Mouse (Mus musculus) kidney, postnatal 4 days (tissue): ENCODE measurements at regions not wholly inside any gene's neighbourhood (a gene's known extent, or its start where the extent isn't known, plus 50 kb on each side); places are given as distances from the start of the nearest gene placed in this dataset.

Experiments
- DNase-seq, 2 experiments: peaks; one replicate each; pipeline ENCODE4 v3.0.0; 2021; ENCODE audit warnings: mixed read lengths in 2 of 2

DNA sequence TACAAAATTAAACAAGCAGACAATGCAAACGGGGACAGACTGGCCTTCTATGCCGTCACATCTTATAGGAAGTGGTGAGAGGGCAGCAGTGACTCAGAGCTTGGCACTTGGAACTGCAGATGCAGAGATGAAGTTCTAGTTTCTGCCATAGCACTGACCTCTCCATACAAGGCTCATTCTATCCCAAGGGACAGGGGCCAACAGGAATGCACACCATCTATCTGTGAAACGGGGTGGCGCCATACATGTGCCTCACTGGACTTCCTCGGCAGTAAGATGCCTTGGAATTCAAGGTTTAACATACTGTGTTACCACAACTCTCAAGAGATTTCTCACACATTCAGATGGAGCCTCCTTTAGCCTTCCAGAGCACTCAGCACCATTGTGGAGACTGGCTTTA, 495.6 kb upstream of the Pkn2 start:
- no peak for DNase-seq

- DNase-seq, result no peak
Observed at GRCm38 (mm10) chr3:143375527-143376061, 493.8 kb upstream of the Pkn2 start.

DNA sequence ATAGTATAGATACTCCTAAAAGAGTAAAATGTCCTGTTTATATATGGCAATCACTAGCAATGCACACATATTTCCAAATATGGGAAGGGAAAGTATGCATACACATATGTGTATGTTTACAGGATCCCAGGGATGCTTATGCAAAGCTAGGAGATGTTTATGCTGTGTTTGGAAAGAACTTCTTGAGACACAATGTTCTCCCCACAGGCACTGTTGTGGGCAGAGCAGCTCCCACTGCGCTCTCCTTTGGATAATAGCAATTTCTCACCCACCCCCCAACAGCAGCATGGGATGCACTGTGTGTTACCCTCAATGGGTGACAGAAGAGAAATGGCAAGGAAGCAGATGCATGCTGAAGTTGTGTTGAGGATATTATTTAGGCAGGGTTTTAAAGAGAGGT, 491.7 kb upstream of the Pkn2 start:
- no peak for DNase-seq

GRCm38 (mm10) chr3:143369002-143369401, 487.2 kb upstream of the Pkn2 start:
- no peak for DNase-seq

- peak; percentile 31 to 58 for DNase-seq
Observed at GRCm38 (mm10) chr3:143340032-143340431, 458.2 kb upstream of the Pkn2 start.

- DNase-seq, result peak; percentile 8 to 33
Observed at GRCm38 (mm10) chr3:143333339-143333738, 451.5 kb upstream of the Pkn2 start.

DNA sequence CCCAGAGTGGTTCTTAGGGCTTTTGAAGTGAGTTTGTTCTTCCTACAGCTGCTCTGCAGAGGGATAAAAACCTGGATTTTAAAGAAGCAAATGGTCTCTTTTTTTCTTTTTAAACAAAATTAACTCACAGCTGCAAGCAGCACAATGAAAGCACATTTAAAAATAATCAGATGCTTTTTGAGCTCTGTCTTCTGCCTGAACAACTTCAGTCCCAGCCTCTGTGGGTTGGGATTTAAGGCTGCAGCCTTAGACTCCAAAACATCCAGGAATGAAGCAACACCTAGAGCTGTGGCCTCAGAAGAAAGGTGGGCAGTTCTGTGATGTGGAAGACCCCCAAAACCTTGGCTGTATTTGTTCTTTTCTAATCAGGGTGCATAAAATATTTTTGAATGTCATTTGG, 446.7 kb upstream of the Pkn2 start:
- DNase-seq, result no peak

GRCm38 (mm10) chr3:143327652-143328051, 445.8 kb upstream of the Pkn2 start:
- DNase-seq, result no peak

- DNase-seq, result peak; percentile 3 to 9
Observed at GRCm38 (mm10) chr3:143316457-143316856, 434.7 kb upstream of the Pkn2 start.

GRCm38 (mm10) chr3:143291793-143292192, 410.0 kb upstream of the Pkn2 start:
- no peak for DNase-seq

DNA sequence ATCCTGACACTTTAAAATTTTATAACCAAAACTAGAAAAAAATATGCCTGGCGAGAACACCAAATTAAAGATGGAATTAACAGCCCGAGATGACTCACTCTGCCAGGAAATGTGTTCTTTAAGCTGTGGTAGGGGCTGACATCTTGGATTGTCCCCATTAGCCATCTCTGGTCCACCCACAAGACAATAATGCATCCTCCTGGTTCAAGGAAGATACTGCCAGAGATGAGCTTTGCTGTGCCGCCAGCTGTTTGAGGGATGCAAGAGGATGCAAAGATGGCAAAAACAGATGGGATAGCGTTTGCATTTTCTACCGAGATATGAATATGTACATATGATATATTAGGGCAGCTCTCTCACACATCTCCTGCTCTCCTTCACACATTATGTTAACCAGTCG, 382.3 kb upstream of the Pkn2 start:
- no peak for DNase-seq

DNA sequence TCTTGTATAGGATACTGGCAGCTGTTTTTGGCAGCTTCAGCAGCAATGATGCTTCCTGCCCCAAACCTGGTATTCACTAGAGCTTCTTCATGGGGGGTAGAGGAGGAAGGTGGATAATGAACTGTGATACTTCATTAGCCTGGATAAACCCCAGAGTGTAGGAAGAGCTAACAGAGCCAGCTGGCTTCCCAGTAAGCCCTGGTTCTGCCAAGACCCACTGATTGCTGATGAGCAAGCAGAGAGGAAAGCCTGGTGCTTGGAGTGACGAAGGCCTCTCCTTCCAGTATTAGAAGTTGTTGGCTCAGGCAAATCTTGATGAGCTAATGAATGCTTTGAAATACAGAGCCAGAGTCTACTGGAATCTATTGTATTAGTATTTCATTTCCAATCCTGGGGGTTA, 370.8 kb upstream of the Pkn2 start:
- DNase-seq, result no peak

- no peak for DNase-seq
Observed at GRCm38 (mm10) chr3:143252008-143252407, 370.2 kb upstream of the Pkn2 start.

DNA sequence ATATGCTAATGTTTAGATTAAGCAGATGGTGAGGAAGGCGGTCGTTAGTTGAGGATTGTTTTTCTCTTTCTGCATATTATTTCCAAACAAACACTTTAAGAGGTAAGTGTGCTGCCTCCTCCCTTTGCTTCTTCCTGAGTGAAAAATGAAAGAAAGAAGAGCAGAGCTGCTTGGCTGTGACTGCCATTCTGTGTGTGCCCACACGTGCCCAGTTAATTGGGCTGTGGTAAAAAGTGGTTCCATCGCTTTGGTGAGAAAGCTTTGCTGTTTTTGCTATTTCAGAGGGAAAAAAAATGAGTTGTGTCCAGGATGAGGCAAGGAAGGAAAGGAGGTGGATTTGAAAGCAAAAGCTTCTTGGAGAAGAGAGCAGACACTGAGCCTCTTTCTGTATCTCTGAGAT, 360.9 kb upstream of the Pkn2 start:
- DNase-seq, result no peak

DNA sequence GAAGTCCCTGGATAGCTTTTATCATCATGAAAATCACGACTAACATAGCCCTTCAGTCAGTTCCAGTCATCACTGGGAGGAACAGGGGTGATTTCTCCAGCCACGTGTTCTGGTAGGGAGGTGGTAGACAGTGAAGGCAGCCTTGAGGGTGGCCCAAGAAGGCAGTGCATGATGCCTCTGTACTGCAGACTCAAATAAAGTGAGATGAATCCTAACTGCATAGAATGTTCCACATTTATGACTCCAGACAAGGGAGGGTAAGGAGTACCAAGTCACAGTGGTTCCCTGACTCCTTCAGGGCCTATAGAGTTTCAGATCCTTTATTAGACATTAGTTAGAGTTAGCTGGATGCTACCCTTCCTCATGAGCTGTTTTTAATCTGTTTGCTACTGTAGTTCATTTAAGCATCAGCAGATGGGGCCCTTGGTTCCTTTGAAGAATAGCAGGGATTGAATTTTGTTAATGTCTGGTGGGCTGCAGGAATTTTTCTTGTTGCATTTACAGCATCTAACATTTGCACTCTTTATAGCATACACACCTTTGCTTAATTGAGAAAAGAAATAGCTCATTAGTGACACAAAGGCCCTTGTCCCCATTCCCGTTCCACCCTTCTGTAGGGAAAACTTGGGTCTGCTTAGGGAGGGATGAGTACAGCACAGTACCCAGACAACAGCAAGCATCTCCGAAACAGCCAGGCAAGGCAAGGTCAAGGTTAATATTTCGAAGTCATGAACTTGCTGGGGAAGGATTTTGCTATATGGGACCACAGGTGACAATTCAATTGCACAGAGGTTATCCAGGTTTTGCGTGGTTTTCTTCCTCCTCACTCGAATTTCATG, 359.0 kb upstream of the Pkn2 start:
- peak; percentile 5 to 7 for DNase-seq

GRCm38 (mm10) chr3:143238546-143238945, 356.7 kb upstream of the Pkn2 start:
- no peak for DNase-seq

GRCm38 (mm10) chr3:143223999-143224729, 342.4 kb upstream of the Pkn2 start:
- no peak for DNase-seq

- peak; percentile 9 to 25 for DNase-seq
Observed at GRCm38 (mm10) chr3:143193263-143193970, 311.6 kb upstream of the Pkn2 start.

DNA sequence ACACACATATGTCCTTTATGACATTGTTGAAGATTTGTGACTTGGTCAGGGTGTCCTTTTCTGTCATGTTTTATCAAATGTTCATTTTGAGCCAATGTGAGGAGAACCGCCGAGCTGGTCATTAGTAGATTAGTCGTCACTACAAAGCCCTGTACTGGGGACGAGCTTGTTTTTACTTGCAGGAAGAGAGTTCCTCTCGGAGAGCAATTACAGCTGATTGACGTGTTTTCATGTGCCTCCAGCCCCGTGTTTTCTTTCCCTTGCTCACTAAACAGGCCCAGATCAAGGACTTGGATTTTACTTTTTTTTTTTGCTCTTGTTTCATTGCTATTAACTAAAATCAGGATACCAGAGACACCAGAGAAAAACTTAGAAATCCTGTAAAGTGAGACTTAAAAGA, 307.1 kb upstream of the Pkn2 start:
- DNase-seq, result no peak

DNA sequence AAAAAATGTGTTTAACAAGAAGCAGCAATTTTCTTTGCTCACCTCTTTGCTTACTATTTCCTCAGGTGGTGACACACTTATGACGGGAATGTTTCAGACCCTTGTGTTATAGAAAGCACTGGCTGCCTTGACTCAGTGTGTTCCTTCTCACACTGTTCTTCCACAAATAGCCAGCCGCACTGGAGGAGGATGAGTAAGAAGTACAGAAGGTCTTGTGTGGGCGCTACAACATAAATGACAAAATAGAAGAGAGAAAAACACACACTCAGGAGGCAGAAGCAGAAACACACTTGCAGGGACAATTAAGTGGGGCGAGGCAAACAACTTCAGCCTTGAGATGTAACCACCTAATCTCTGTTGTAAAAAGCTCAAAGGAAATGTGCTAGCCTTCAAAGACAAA, 292.2 kb upstream of the Pkn2 start:
- DNase-seq, result no peak

GRCm38 (mm10) chr3:143162444-143162843, 280.6 kb upstream of the Pkn2 start:
- no peak for DNase-seq

- no peak for DNase-seq
Observed at GRCm38 (mm10) chr3:143161993-143162392, 280.2 kb upstream of the Pkn2 start.

- DNase-seq, result no peak
Observed at GRCm38 (mm10) chr3:143158568-143158967, 276.8 kb upstream of the Pkn2 start.
